Mouse (Mus musculus) kidney, adult 11 months (tissue): ENCODE data around the gene Tspan15.

Source experiments
- DNase-seq: peaks from one replicate; pipeline ENCODE4 v3.0.0; 2022

Tspan15 gene

GRCm38 (mm10) chr10:62186882-62187281 is 44.2 kb downstream of the Tspan15 start:
- peak; percentile 69 for DNase-seq

GRCm38 (mm10) chr10:62183053-62183452 is 48.0 kb downstream of the Tspan15 start:
- DNase-seq: peak; percentile 91

GRCm38 (mm10) chr10:62182471-62183014 is 48.5 kb downstream of the Tspan15 start:
- no peak for DNase-seq

GRCm38 (mm10) chr10:62181701-62182100 is 49.4 kb downstream of the Tspan15 start:
- DNase-seq: no peak

GRCm38 (mm10) chr10:62179944-62180343 is 51.1 kb downstream of the Tspan15 start:
- no peak for DNase-seq

GRCm38 (mm10) chr10:62174533-62175313 is 56.3 kb downstream of the Tspan15 start:
- DNase-seq: no peak

GRCm38 (mm10) chr10:62173941-62174448 is 57.1 kb downstream of the Tspan15 start:
- DNase-seq: no peak

- DNase-seq: no peak
These were observed 58.1 kb downstream of the Tspan15 start for GRCm38 (mm10) chr10:62172841-62173553.

- peak; percentile 17 for DNase-seq
These were observed 68.6 kb downstream of the Tspan15 start for GRCm38 (mm10) chr10:62162410-62162809.

- DNase-seq: no peak
These were observed 81.1 kb downstream of the Tspan15 start for GRCm38 (mm10) chr10:62149929-62150328.

GRCm38 (mm10) chr10:62147466-62148248 is 83.4 kb downstream of the Tspan15 start:
- no peak for DNase-seq

GRCm38 (mm10) chr10:62145957-62146356 is 85.1 kb downstream of the Tspan15 start:
- no peak for DNase-seq

GRCm38 (mm10) chr10:62143820-62144219 is 87.2 kb downstream of the Tspan15 start, which contains the start of gene Fam241b:
Gene Fam241b (minus strand): TSS chr10:62143920.
- no peak for DNase-seq

GRCm38 (mm10) chr10:62138040-62138439 is 93.0 kb downstream of the Tspan15 start:
- no peak for DNase-seq

GRCm38 (mm10) chr10:62137150-62137549 is 93.9 kb downstream of the Tspan15 start:
- DNase-seq: no peak

GRCm38 (mm10) chr10:62135696-62136470 is 95.2 kb downstream of the Tspan15 start:
- DNase-seq: no peak
